Mouse (Mus musculus): ENCODE measurements around the gene Cnmd. TPM values are rescaled to one million over a fixed set of nuclear protein-coding genes. Genes with fewer than 3 reads are reported as not detected.

Cnmd gene
- total and polyA plus RNA-seq, 3 experiments, result not detected

DNA sequence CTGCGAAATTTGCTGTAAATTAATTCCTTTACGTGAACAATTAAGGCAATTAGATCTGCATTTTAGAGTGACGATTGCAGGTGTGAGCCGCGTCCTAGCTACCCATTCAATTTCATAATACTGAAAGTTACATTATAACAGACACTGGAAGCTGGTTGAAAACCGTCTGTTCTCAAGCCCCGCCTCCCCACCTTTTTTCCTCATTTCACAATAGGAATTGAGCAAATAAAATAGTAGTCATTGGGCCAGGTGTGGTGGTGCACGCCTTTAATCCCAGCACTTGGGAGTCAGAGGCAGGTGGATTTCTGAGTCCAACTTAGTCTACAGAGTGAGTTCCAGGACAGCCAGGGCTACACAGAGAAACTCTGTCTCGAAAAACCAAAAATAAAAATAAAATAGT, 19.9 kb downstream of the Cnmd start:
- Histone ChIP-seq H3K4me3 (ENCODE audit: control insufficient read depth in 1 of 2, insufficient read depth in 1 of 2, low read depth in 2 of 2, low read length in 2 of 2) (no peak overlapping the region), H3K27ac (ENCODE audit: control insufficient read depth, low read depth, low read length) (no peak overlapping the region), H3K36me3 (ENCODE audit: control insufficient read depth in 1 of 2, insufficient read depth in 2 of 2, low read length in 2 of 2) (peaks cover 0 to 3% of the 10 kb centered on the region in 2 experiments; a peak in 2 of 4 replicates), H3K27me3 (ENCODE audit: control insufficient read depth in 1 of 2, insufficient read depth in 2 of 2, low read length in 2 of 2) (no peaks in the 10 kb centered on the region), H3K4me1 (ENCODE audit: control insufficient read depth in 1 of 2, insufficient read depth in 2 of 2, low read length in 2 of 2) (peaks cover 3% of the 10 kb centered on the region in 2 experiments; a peak in 1 of 4 replicates), H3K79me2 (ENCODE audit: control insufficient read depth, insufficient read depth, low read length, poor library complexity) (no peaks in the 10 kb centered on the region), H3K9ac (ENCODE audit: control insufficient read depth, low read depth, low read length, poor library complexity, severe bottlenecking) (no peak overlapping the region), H3K9me3 (replicated peaks; ENCODE audit: insufficient read depth, low read length) (no peaks in the 10 kb centered on the region)
- TF ChIP-seq EP300 (IDR thresholded peaks at IDR 0.05; ENCODE audit: low read depth in 1 of 2, low read length in 2 of 2) (no peak), MAX (IDR thresholded peaks at IDR 0.05; ENCODE audit: low read length) (no peak), E2F4 (IDR thresholded peaks at IDR 0.05; ENCODE audit: borderline replicate concordance, low read depth, low read length) (no peak), NELFE (IDR thresholded peaks at IDR 0.05; ENCODE audit: low read depth, low read length) (no peak), NRF1 (IDR thresholded peaks at IDR 0.05; ENCODE audit: insufficient read depth, low read depth, low read length, poor library complexity, severe bottlenecking) (no peak), GABPA (IDR thresholded peaks at IDR 0.05; ENCODE audit: low read depth, low read length) (no peak), USF2 (IDR thresholded peaks at IDR 0.05; ENCODE audit: borderline replicate concordance in 1 of 2, insufficient read depth in 1 of 2, low read depth in 1 of 2, low read length in 2 of 2) (no peak), SMC3 (IDR thresholded peaks at IDR 0.05; ENCODE audit: low read depth, low read length) (no peak), HCFC1 (IDR thresholded peaks at IDR 0.05; ENCODE audit: low read depth, low read length) (no peak), ZC3H11A (IDR thresholded peaks at IDR 0.05; ENCODE audit: low read depth, low read length) (no peak), TCF12 (IDR thresholded peaks at IDR 0.05; ENCODE audit: low read depth, low read length) (no peak), KAT2A (conservative IDR thresholded peaks at IDR 0.05; ENCODE audit: low read depth, low read length) (no peak), BHLHE40 (IDR thresholded peaks at IDR 0.05; ENCODE audit: borderline replicate concordance, low read depth, low read length) (no peak)
- no peak for DNase-seq (ENCODE audit: low read depth, low spot score)

- DNase-seq (ENCODE audit: low read depth, low spot score), result no peak
- H3K36me3 ChIP-seq (ENCODE audit: control insufficient read depth in 1 of 2, insufficient read depth in 2 of 2, low read length in 2 of 2), result no peaks in the 10 kb centered on the region
- H3K27ac ChIP-seq (ENCODE audit: control insufficient read depth, low read depth, low read length), result no peak overlapping the region
- H3K4me3 ChIP-seq (ENCODE audit: control insufficient read depth in 1 of 2, insufficient read depth in 1 of 2, low read depth in 2 of 2, low read length in 2 of 2), result no peak overlapping the region
- H3K4me1 ChIP-seq (ENCODE audit: control insufficient read depth in 1 of 2, insufficient read depth in 2 of 2, low read length in 2 of 2), result no peaks in the 10 kb centered on the region
- no peaks in the 10 kb centered on the region for H3K27me3 ChIP-seq (ENCODE audit: control insufficient read depth in 1 of 2, insufficient read depth in 2 of 2, low read length in 2 of 2)
- H3K79me2 ChIP-seq (ENCODE audit: control insufficient read depth, insufficient read depth, low read length, poor library complexity), result no peaks in the 10 kb centered on the region
- no peaks in the 10 kb centered on the region for H3K9me3 ChIP-seq (replicated peaks; ENCODE audit: insufficient read depth, low read length)
- no peak overlapping the region for H3K9ac ChIP-seq (ENCODE audit: control insufficient read depth, low read depth, low read length, poor library complexity, severe bottlenecking)
- no peak for TF ChIP-seq UBTF (IDR thresholded peaks at IDR 0.05; ENCODE audit: borderline replicate concordance, insufficient read depth, low read depth, low read length)
Observed at GRCm38 (mm10) chr14:79636814-79637213, 25.2 kb downstream of the Cnmd start.

DNA sequence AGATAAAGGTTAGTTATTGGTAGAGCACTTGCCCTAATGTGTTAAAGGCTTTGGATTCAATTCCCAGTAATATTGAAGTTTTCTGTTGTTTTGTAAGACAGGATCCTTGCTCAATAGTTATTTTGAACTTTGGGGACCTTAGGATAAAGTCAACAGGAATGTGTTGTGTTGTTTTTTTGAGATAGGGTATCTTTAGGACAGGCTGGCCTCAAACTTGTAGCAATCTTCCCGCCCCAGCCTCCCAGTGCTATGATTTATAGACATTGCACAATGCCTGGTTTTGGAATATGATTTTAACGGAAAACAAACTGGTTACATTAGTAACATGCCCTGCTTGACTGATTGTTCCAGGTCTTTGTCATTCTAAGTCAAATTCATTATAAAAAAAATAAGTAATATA, 28.8 kb downstream of the Cnmd start:
- TF ChIP-seq SMC3 (IDR thresholded peaks at IDR 0.05; ENCODE audit: low read depth, low read length), result no peak
- TF ChIP-seq TAL1 (IDR thresholded peaks at IDR 0.05; ENCODE audit: low read length), result no peak
- no peak for TF ChIP-seq CTCF (IDR thresholded peaks at IDR 0.05 in 2 of 3, conservative IDR thresholded peaks at IDR 0.05 in 1 of 3; ENCODE audit: control insufficient read depth in 1 of 3, insufficient read depth in 1 of 3, low read depth in 2 of 3, low read length in 3 of 3, poor library complexity in 1 of 3, severe bottlenecking in 1 of 3)
- no peak for TF ChIP-seq RAD21 (IDR thresholded peaks at IDR 0.05; ENCODE audit: low read depth, low read length)
- TF ChIP-seq TCF12 (IDR thresholded peaks at IDR 0.05; ENCODE audit: low read depth, low read length), result no peak
- no peak for TF ChIP-seq MAX (IDR thresholded peaks at IDR 0.05; ENCODE audit: low read length)
- no peak for TF ChIP-seq CHD2 (IDR thresholded peaks at IDR 0.05; ENCODE audit: low read length)
- no peak for TF ChIP-seq KAT2A (conservative IDR thresholded peaks at IDR 0.05; ENCODE audit: low read depth, low read length)
- TF ChIP-seq USF1 (IDR thresholded peaks at IDR 0.05; ENCODE audit: low read depth, low read length), result no peak
- TF ChIP-seq UBTF (IDR thresholded peaks at IDR 0.05; ENCODE audit: borderline replicate concordance, insufficient read depth, low read depth, low read length), result no peak
- TF ChIP-seq MEF2A (IDR thresholded peaks at IDR 0.05; ENCODE audit: extremely low read depth, insufficient replicate concordance, low read depth, low read length, poor library complexity, severe bottlenecking), result no peak
- TF ChIP-seq RCOR1 (IDR thresholded peaks at IDR 0.05; ENCODE audit: low read depth, low read length), result no peak
- TF ChIP-seq POLR2AphosphoS2 (IDR thresholded peaks at IDR 0.05; ENCODE audit: low read length), result no peak
- no peak for TF ChIP-seq NELFE (IDR thresholded peaks at IDR 0.05; ENCODE audit: low read depth, low read length)
- TF ChIP-seq MYC (IDR thresholded peaks at IDR 0.05; ENCODE audit: low read depth, low read length), result no peak
- TF ChIP-seq POLR2AphosphoS5 (IDR thresholded peaks at IDR 0.05; ENCODE audit: borderline replicate concordance, low read depth, low read length), result no peak
- no peak for TF ChIP-seq GATA1 (IDR thresholded peaks at IDR 0.05; ENCODE audit: low read depth, low read length)
- Histone ChIP-seq H3K79me2 (ENCODE audit: control insufficient read depth, insufficient read depth, low read length, poor library complexity) (no peaks in the 10 kb centered on the region), H3K4me1 (ENCODE audit: control insufficient read depth in 1 of 2, insufficient read depth in 2 of 2, low read length in 2 of 2) (no peaks in the 10 kb centered on the region), H3K27me3 (ENCODE audit: control insufficient read depth in 1 of 2, insufficient read depth in 2 of 2, low read length in 2 of 2) (no peaks in the 10 kb centered on the region), H3K27ac (ENCODE audit: control insufficient read depth, low read depth, low read length) (no peak overlapping the region), H3K4me3 (ENCODE audit: control insufficient read depth in 1 of 2, insufficient read depth in 1 of 2, low read depth in 2 of 2, low read length in 2 of 2) (no peak overlapping the region), H3K9me3 (replicated peaks; ENCODE audit: insufficient read depth, low read length) (no peaks in the 10 kb centered on the region), H3K9ac (ENCODE audit: control insufficient read depth, low read depth, low read length, poor library complexity, severe bottlenecking) (no peak overlapping the region), H3K36me3 (ENCODE audit: control insufficient read depth in 1 of 2, insufficient read depth in 2 of 2, low read length in 2 of 2) (peaks cover 0 to 4% of the 10 kb centered on the region in 2 experiments; a peak in 2 of 4 replicates)
- DNase-seq (ENCODE audit: low read depth, low spot score), result no peak
